Mouse (Mus musculus): ENCODE results near the gene Rdh12.

DNA sequence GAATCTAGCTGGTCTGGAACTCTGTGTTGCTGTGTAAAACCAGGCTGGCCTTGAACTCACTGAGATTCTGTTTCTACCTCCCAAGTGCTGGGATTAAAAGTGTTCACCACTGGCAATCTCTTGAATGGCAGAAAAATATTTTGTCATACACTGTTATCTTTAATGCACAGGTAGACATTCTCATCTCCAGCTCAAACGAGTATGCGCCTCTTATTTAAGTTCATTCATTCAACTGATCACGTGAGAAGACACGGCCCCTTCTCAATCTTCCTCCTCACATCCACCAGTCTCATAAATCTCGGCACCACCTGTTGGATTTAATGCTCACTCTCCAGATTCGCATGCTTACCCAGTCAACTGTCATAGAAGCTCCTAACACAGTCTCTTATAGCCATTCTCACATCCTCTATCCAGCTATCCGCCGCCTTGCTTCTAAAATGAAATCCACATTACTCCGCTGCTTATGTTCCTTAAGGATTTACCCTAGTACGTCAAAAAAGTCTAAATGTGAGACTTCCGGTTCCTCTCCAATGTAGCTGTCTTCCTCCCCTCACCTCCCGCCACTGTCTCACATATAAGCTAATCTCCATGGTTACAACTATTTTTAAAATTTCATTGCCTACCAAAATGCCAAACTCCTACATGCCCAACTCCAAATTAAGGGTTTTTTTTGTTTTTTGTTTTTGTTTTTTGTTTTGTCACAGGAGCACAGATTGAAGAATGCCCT lies 37.3 kb upstream of the Rdh12 start:
- TF ChIP-seq POLR2A (IDR thresholded peaks at IDR 0.05; ENCODE audit: borderline replicate concordance, insufficient read depth, low read length) (no peak), CTCF (IDR thresholded peaks at IDR 0.05; ENCODE audit: borderline replicate concordance, insufficient read depth, low read depth, low read length) (no peak)

Measured in cerebellum, adult 2 months (tissue).